Mouse (Mus musculus) liver, adult 2 months (tissue): ENCODE results near the gene Hadhb.

Experiments
- CTCF ChIP-seq: fragments of 200-500 bp; IDR thresholded peaks from 2 replicates; pipeline ENCODE4 v1.5.1; 2011; ENCODE audit warnings: low read depth, low read length, control low read depth
- POLR2A ChIP-seq: fragments of 200-500 bp; IDR thresholded peaks from 2 replicates; pipeline ENCODE4 v1.6.1; 2011; ENCODE audit warnings: low read length, control low read depth; ENCODE audit not compliant: insufficient read depth; ENCODE audit errors: extremely low read depth

GRCm38 (mm10) chr5:30198257-30198656 is 43.2 kb downstream of the Hadhb start:
- TF ChIP-seq POLR2A (no peak), CTCF (no peak)
